Mouse (Mus musculus) spleen, adult 2 months (tissue): ENCODE results near the gene Gm10160.

Experiments
- CTCF ChIP-seq: fragments of 200-500 bp; IDR thresholded peaks from 2 replicates; pipeline ENCODE4 v1.5.1; 2011; ENCODE audit warnings: mild to moderate bottlenecking, inconsistent platforms; ENCODE audit not compliant: insufficient read depth, insufficient read length, insufficient replicate concordance; ENCODE audit errors: extremely low read depth
- POLR2A ChIP-seq: fragments of 200-500 bp; IDR thresholded peaks from 2 replicates; pipeline ENCODE4 v1.6.1; 2011; ENCODE audit warnings: low read depth, low read length, inconsistent platforms

GRCm38 (mm10) chr7:81806067-81806466 is 49.5 kb downstream of the Gm10160 start:
- TF ChIP-seq POLR2A (no peak), CTCF (no peak)
